ENCODE assay signal across 8 mouse cellular contexts in genomic region chr17:25114908-25115645, GRCm38 (mm10). TPM values are rescaled to one million over a fixed set of nuclear protein-coding genes. Genes with fewer than 3 reads are reported as not detected.
DNase-seq lines count a peak whose midpoint lies in the region; ATAC-seq and TF ChIP-seq lines count a peak whose summit lies in the region.

No protein-coding gene starts in this region.

- peaks cover 3% of the 10 kb centered on the region for H3K4me1 ChIP-seq in embryonic facial prominence, embryonic 11.5 days (ENCODE audit: control insufficient read depth, insufficient read depth, low read length)
- peaks cover 9% of the 10 kb centered on the region; the same call in 1 of the 2 replicates for H3K4me1 ChIP-seq in hindbrain, embryonic 14.5 days (replicated peaks; ENCODE audit: control insufficient read depth, insufficient read depth, low read length)

- peak overlapping the region; percentile 78 for H3K4me3 ChIP-seq in gastrocnemius, adult 2 months
- H3K4me3 ChIP-seq in C2C12 (ENCODE audit: insufficient read depth, poor library complexity, severe bottlenecking): peak overlapping the region; percentile 50
- peak overlapping the region; percentile 48 for H3K4me3 ChIP-seq in embryonic facial prominence, embryonic 11.5 days (ENCODE audit: low read depth, low read length)
- H3K4me3 ChIP-seq in hindbrain, embryonic 14.5 days (replicated peaks; ENCODE audit: low read length): peak overlapping the region; percentile 54

- H3K27me3 ChIP-seq in C2C12 (ENCODE audit: control insufficient read depth, insufficient read depth, insufficient read length): no peaks in the 10 kb centered on the region
- H3K27me3 ChIP-seq in embryonic facial prominence, embryonic 11.5 days (ENCODE audit: control insufficient read depth, insufficient read depth, low read length): no peaks in the 10 kb centered on the region
- peaks cover 4% of the 10 kb centered on the region; the same call in 1 of the 2 replicates for H3K27me3 ChIP-seq in hindbrain, embryonic 14.5 days (ENCODE audit: control insufficient read depth, insufficient read depth, low read length)

- peaks cover 9% of the 10 kb centered on the region for H3K79me3 ChIP-seq in C2C12 (ENCODE audit: low read depth)

- peaks cover 26% of the 10 kb centered on the region for H3K79me2 ChIP-seq in C2C12 (ENCODE audit: control insufficient read depth, insufficient read depth)

- no peak for DNase-seq in gastrocnemius, adult 2 months
- no peak for DNase-seq in gastrocnemius, postnatal 25 days
- DNase-seq in embryonic facial prominence, embryonic 11.5 days (ENCODE audit: low spot score): peak; percentile 28
- DNase-seq in hindbrain, embryonic 14.5 days (ENCODE audit: low spot score): no peak
- DNase-seq in ovary, postnatal 10 days (ENCODE audit: low spot score): no peak
- DNase-seq in right cerebral cortex, postnatal 36 days (ENCODE audit: low spot score in 2 of 2): no peak

- peak overlapping the region; percentile 94 for H3ac ChIP-seq in C2C12 (ENCODE audit: control insufficient read depth, insufficient read length, low read depth)

- H3K27ac ChIP-seq in gastrocnemius, adult 2 months: peak overlapping the region; percentile 95
- peak overlapping the region; percentile 86 for H3K27ac ChIP-seq in embryonic facial prominence, embryonic 11.5 days (replicated peaks; ENCODE audit: low read depth, low read length)
- H3K27ac ChIP-seq in hindbrain, embryonic 14.5 days: peak overlapping the region; percentile 89

- no peaks in the 10 kb centered on the region for H3K9me3 ChIP-seq in embryonic facial prominence, embryonic 11.5 days (replicated peaks; ENCODE audit: control insufficient read depth, low read length)
- no peaks in the 10 kb centered on the region for H3K9me3 ChIP-seq in hindbrain, embryonic 14.5 days (ENCODE audit: control insufficient read depth, low read length)

- H3K36me3 ChIP-seq in C2C12 (ENCODE audit: control insufficient read depth, insufficient read depth): peaks cover 11% of the 10 kb centered on the region
- no peaks in the 10 kb centered on the region for H3K36me3 ChIP-seq in embryonic facial prominence, embryonic 11.5 days (replicated peaks; ENCODE audit: control insufficient read depth, insufficient read depth, low read depth, low read length)
- H3K36me3 ChIP-seq in hindbrain, embryonic 14.5 days (replicated peaks; ENCODE audit: control insufficient read depth, insufficient read depth): peaks cover 21% of the 10 kb centered on the region

- intact Hi-C loops in gastrocnemius, adult 2 months (cut with DNase I): loop anchor here (5.0 kb wide), 2 partner anchors 67 to 157 kb away; partner anchors contain the start of genes BC003965 and Ube2i

- H3K4me2 ChIP-seq in embryonic facial prominence, embryonic 11.5 days (ENCODE audit: low read depth, low read length): peak overlapping the region; percentile 87
- H3K4me2 ChIP-seq in hindbrain, embryonic 14.5 days (replicated peaks): peak overlapping the region; percentile 89

- peak overlapping the region; percentile 46 for H3K9ac ChIP-seq in embryonic facial prominence, embryonic 11.5 days (replicated peaks; ENCODE audit: low read length)
- peak overlapping the region; percentile 72 for H3K9ac ChIP-seq in hindbrain, embryonic 14.5 days

- 10% methylated on average over 23 of the region's 23 CpGs for WGBS in embryonic facial prominence, embryonic 11.5 days
- WGBS in hindbrain, embryonic 14.5 days: 17% methylated on average over 23 of the region's 23 CpGs

- no peak for TF ChIP-seq CTCF in gastrocnemius, adult 2 months (IDR thresholded peaks at IDR 0.05)
- no peak for TF ChIP-seq CTCF in C2C12 (IDR thresholded peaks at IDR 0.05; ENCODE audit: control insufficient read depth, insufficient read depth, insufficient read length)

- ATAC-seq in embryonic facial prominence, embryonic 11.5 days (replicated peaks; ENCODE audit: insufficient number of reproducible peaks, low FRiP score, low TSS enrichment, low read depth): peak; percentile 63; the same call in 1 of the 2 replicates
- peak; percentile 65 for ATAC-seq in hindbrain, embryonic 14.5 days (ENCODE audit: low FRiP score)
- ATAC-seq in megakaryocyte, adult 5-6 weeks (ENCODE audit: poor library complexity, severe bottlenecking): peak; percentile 28; the same call in 1 of the 2 replicates

TF ChIP-seq in C2C12, 6 proteins besides CTCF, POLR2A, EP300 and RAD21:
- TF ChIP-seq CEBPB (IDR thresholded peaks at IDR 0.05; ENCODE audit: low read depth) (no peak), MYOG (IDR thresholded peaks at IDR 0.05; ENCODE audit: control insufficient read depth, extremely low read depth, insufficient read length) (no peak), MAX (IDR thresholded peaks at IDR 0.05) (no peak), FOSL1 (IDR thresholded peaks at IDR 0.05; ENCODE audit: insufficient read depth, low read length, poor library complexity, severe bottlenecking) (no peak), USF1 (IDR thresholded peaks at IDR 0.05; ENCODE audit: low read depth) (no peak), MYOD1 (IDR thresholded peaks at IDR 0.05; ENCODE audit: control insufficient read depth, insufficient read length, low read depth) (no peak)
TF ChIP-seq in C2C12: peak in this region for 0.

RNA-seq across cellular contexts. Expression of gene Telo2, which starts 0.7 kb away (rescaled TPM):
- 10 to 100 TPM in 1 of 2 experiments, 1 to 10 TPM in 1; 4.5 to 11.4 TPM for total RNA-seq in gastrocnemius, adult 2 months (2021)
- total RNA-seq in gastrocnemius, postnatal 25 days (2021): 1 to 10 TPM; 5.8 to 5.9 TPM
- 18.3 TPM for polyA plus RNA-seq in C2C12 (2012; fragmentation: generic; extraction: Trizol)
- polyA plus RNA-seq in embryonic facial prominence, embryonic 11.5 days (2014; fragmentation: Nextera tagmentation; extraction: Ambion mirVana): 20.6 and 26.7 TPM in 2 replicates
- 39.8 and 41.7 TPM in 2 replicates for polyA plus RNA-seq in hindbrain, embryonic 14.5 days (2014; fragmentation: Nextera tagmentation; extraction: Ambion mirVana)
- total RNA-seq in megakaryocyte, adult 5-6 weeks (2015): 3.9 and 4.4 TPM in 2 replicates
- total RNA-seq in megakaryocyte, adult 5-6 weeks (2017): 8.8 and 11.3 TPM in 2 replicates

RNA-seq across cellular contexts. Expression of gene Ptx4, which starts 5.5 kb away (rescaled TPM):
- total RNA-seq in gastrocnemius, adult 2 months (2021): 1 to 10 TPM; 2.2 to 6.1 TPM
- total RNA-seq in gastrocnemius, postnatal 25 days (2021): 1 to 10 TPM; 4.4 to 6.6 TPM
- not detected for polyA plus RNA-seq in C2C12 (2012; fragmentation: generic; extraction: Trizol)
- 0.32 and 0.71 TPM in 2 replicates for polyA plus RNA-seq in embryonic facial prominence, embryonic 11.5 days (2014; fragmentation: Nextera tagmentation; extraction: Ambion mirVana)
- polyA plus RNA-seq in hindbrain, embryonic 14.5 days (2014; fragmentation: Nextera tagmentation; extraction: Ambion mirVana): not detected in 2 replicates
- not detected in 2 replicates for total RNA-seq in megakaryocyte, adult 5-6 weeks (2015)
- not detected in 2 replicates for total RNA-seq in megakaryocyte, adult 5-6 weeks (2017)

RNA-seq across cellular contexts. Expression of gene Clcn7, which starts 18.1 kb away (rescaled TPM):
- total RNA-seq in gastrocnemius, adult 2 months (2021): 10 to 100 TPM; 16.2 to 19.2 TPM
- 10 to 100 TPM; 11.7 to 13.1 TPM for total RNA-seq in gastrocnemius, postnatal 25 days (2021)
- polyA plus RNA-seq in C2C12 (2012; fragmentation: generic; extraction: Trizol): 19.9 TPM
- polyA plus RNA-seq in embryonic facial prominence, embryonic 11.5 days (2014; fragmentation: Nextera tagmentation; extraction: Ambion mirVana): 19.8 and 21.6 TPM in 2 replicates
- polyA plus RNA-seq in hindbrain, embryonic 14.5 days (2014; fragmentation: Nextera tagmentation; extraction: Ambion mirVana): 28.1 and 29.4 TPM in 2 replicates
- total RNA-seq in megakaryocyte, adult 5-6 weeks (2015): 12.3 and 13.1 TPM in 2 replicates
- total RNA-seq in megakaryocyte, adult 5-6 weeks (2017): 16.6 and 18.3 TPM in 2 replicates

RNA-seq across cellular contexts. Expression of gene Tmem204, which starts 31.7 kb away (rescaled TPM):
- total RNA-seq in gastrocnemius, adult 2 months (2021): 10 to 100 TPM in 1 of 2 experiments, 1 to 10 TPM in 1; 8.3 to 21.5 TPM
- total RNA-seq in gastrocnemius, postnatal 25 days (2021): 10 to 100 TPM in 1 of 2 experiments, 1 to 10 TPM in 1; 9.4 to 11.0 TPM
- 0.37 TPM for polyA plus RNA-seq in C2C12 (2012; fragmentation: generic; extraction: Trizol)
- polyA plus RNA-seq in embryonic facial prominence, embryonic 11.5 days (2014; fragmentation: Nextera tagmentation; extraction: Ambion mirVana): 9.6 and 11.7 TPM in 2 replicates
- polyA plus RNA-seq in hindbrain, embryonic 14.5 days (2014; fragmentation: Nextera tagmentation; extraction: Ambion mirVana): 11.3 and 12.4 TPM in 2 replicates
- not detected in 2 replicates for total RNA-seq in megakaryocyte, adult 5-6 weeks (2015)
- total RNA-seq in megakaryocyte, adult 5-6 weeks (2017): not detected in 2 replicates

RNA-seq across cellular contexts. Expression of gene Ccdc154, which starts 47.2 kb away (rescaled TPM):
- total RNA-seq in gastrocnemius, adult 2 months (2021): not detected
- total RNA-seq in gastrocnemius, postnatal 25 days (2021): not detected
- polyA plus RNA-seq in C2C12 (2012; fragmentation: generic; extraction: Trizol): not detected
- not detected in 2 replicates for polyA plus RNA-seq in embryonic facial prominence, embryonic 11.5 days (2014; fragmentation: Nextera tagmentation; extraction: Ambion mirVana)
- polyA plus RNA-seq in hindbrain, embryonic 14.5 days (2014; fragmentation: Nextera tagmentation; extraction: Ambion mirVana): not detected in 2 replicates
- not detected in 2 replicates for total RNA-seq in megakaryocyte, adult 5-6 weeks (2015)
- total RNA-seq in megakaryocyte, adult 5-6 weeks (2017): 0.11 TPM in 1 of 2 replicates, not detected in the other
